Mouse (Mus musculus): Measurements from ENCODE around the gene S1pr1.

S1pr1 gene

DNA sequence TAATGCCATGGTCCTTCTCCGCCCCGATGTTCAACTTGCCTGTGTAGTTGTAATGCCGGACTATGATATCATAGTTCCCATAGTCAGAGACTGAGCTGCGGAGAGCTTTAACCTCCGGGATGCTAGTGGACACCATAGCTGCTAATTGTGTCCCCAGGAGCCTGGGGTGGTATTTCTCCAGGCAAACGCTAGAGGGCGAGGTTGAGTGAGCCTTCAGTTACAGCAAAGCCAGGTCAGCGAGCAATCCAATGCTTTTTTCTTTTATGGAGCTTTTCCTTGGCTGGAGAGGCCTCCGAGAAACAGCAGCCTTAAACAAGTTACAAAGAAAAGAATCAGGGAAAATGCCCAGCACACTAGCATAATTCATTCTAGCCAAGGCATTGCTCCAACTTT is 2.1 kb downstream of the S1pr1 start:
- DNase-seq (ENCODE audit: low read depth, low spot score): peak; percentile 78

DNA sequence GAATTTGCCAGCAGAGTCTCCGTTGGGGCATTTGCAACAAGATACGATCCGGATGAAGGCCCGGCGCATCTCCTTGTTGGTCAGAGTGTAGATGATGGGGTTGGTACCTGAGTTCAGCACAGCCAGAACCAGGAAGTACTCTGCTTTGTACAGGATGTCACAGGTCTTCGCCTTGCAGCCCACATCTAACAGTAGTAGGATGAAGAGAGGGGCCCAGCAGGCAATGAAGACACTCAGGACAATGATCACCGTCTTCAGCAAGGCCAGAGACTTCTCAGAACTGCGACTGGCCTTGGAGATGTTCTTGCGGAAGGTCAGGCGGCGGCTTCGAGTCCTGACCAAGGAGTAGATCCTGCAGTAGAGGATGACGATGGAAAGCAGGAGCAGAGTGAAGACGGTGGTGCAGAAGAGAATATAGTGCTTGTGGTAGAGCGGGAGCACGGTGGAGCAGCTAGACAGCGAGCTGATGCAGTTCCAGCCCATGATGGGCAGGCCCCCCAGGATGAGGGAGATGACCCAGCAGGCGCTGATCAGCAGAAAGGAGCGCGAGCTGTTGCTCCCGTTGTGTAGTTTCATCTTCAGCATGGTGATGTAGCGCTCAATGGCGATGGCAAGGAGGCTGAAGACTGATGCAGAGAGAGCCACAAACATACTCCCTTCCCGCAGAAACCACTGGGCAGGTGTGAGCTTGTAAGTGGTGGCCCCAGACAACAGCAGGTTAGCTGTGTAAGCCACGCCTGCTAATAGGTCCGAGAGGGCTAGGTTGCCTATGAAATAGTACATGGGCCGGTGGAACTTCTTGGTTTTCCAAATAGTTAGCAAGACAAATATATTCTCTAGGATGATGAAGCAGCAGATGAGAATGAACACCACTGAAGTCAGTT is 2.7 kb downstream of the S1pr1 start:
- DNase-seq (ENCODE audit: low read depth, low spot score): no peak

DNA sequence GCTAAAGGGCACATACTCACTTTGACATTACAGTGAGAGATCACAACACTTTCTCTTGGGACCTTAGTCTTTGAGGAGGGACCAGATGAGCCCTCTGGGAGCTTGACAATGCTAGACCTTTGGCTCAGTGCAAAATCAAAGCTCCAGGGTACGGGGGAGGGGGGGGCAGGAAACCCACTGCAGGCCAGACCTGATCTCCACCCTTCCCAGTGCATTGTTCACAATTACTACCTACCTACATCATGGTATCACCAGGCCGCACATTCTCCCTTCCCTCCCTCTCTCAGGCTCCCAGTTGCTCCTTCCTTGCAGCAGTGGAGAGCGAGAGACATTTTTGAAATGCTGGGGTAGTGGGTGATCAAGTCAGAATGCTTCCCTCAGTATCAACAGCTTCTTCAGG is 3.5 kb downstream of the S1pr1 start:
- DNase-seq (ENCODE audit: low read depth, low spot score): no peak

DNA sequence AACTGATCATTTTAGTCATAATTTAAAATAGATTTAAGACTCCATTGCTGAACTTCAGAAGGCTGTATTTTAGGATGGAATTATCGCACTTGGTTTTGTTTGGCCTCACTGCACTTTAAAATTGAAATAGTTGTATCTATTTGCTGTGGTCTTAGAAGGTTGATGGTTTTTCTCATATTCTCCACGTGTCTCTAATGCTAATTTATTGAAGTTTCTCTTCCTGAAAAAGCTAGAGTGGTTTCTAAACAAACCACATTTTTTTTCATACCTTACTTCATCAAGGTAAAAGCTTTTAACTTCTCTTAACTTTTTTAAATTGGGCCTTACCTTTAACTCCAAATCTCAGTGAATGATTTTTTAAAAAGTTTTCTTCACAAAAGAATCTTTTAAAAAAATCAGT is 4.8 kb downstream of the S1pr1 start:
- peak; percentile 43 for DNase-seq (ENCODE audit: low read depth, low spot score)

DNA sequence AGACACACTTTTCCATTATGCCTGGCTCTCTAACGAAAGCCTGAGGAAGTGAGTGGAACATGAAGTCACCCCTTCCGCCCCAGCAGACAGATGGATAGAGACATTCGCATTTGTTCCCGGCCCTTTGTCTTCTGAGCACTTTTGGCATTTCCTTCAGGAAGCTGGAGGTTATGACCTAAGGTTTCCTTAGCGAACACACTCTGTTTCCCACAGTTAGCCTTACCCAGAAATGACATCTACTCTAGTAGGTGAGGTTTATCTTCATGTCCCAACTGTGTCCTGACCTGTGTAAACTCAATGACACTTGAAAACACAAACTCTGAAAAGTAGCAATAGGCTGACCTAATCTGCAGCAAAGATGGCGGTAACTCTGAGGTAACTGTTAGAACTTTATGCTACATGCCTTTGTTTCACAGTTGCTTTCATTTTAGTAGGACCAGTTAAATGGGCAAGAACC is 5.7 kb downstream of the S1pr1 start:
- no peak for DNase-seq (ENCODE audit: low read depth, low spot score)

DNA sequence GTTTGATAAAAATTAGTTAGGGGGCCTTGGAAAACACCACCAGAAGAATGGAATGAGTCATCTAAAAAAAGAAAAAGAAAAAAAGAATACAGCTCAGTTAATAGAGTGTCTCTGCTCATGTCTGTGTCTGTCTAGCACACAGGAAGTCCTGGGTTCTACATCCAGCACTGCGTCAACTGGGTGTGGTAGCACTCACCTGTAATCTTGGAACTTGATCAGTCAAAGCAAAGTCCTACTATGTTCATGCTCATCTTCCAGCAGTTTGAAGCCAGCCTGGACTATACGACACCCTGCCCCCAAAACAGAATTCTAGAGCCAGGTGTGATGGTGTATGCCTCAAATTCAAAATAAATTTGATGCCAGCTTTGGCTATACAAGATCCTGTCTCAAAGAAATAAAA is 8.1 kb downstream of the S1pr1 start:
- no peak for DNase-seq (ENCODE audit: low read depth, low spot score)

DNA sequence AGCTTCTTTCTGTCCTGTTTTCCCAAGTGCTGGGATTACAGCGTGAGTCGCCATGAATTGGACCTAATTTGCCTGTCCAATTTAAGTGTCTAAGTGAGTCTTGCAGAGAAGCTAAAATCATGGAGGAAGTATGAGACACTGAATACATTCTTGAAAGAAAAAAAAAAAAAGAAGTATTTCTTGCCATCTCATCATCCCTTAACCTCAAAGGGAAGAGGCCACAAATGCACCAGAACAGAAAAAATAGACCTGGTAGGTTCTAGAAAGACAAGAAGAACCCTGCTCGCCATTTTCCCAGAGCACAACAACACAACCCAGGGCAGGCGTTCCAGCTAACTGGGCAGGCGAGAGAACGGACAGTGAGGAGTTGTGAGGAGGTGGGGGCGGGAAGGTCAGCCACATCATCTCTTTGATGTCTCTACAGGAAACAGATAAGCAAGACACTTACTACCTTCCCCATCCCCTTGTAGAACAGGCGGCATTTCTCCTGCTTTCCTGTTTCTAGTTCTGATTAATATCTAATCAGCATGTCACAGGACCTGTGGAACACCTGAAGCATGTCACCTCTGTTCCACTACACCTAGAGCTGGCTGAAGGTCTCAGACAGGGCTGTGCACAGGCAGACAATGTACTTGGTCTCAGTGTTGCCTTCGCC is 10.5 kb downstream of the S1pr1 start:
- DNase-seq (ENCODE audit: low read depth, low spot score): no peak

DNA sequence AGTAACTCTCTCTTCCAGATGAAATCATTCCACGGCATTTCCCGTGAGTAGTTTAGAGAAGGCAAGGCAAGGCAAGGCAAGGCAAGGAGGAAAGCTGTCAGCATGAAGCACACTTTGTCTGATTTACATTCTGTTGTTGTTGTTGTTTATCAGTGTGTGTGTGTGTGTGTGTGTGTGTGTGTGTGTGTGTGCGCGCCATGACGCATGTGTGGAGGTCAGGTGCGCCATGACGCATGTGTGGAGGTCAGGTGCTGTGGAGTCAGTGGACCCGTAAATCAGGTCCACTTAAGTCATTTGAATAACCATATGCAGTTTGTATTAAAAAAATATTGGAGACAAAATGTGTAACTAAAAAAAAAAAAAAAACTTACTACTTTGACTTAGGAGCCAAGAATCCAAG is 11.2 kb downstream of the S1pr1 start:
- no peak for DNase-seq (ENCODE audit: low read depth, low spot score)

DNA sequence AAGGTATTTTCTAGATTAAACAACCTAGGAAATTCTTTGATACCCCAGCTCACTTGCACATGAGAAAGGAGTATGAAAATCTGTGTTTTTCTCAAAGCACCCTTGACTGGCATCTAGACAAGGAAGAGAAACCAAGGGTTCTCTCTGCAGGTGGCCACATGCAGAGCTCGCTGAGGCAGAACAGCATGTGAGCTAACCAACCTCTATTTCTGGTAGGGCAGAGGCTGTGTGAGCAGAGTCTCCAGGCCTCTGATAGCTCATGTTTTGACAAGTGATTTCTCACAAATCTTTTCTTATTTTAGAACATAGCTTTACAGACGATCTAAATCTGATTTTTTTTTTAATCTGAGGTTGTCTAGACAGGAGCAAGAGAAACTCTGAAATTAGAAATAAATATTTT is 12.8 kb downstream of the S1pr1 start:
- DNase-seq (ENCODE audit: low read depth, low spot score): peak; percentile 90

DNA sequence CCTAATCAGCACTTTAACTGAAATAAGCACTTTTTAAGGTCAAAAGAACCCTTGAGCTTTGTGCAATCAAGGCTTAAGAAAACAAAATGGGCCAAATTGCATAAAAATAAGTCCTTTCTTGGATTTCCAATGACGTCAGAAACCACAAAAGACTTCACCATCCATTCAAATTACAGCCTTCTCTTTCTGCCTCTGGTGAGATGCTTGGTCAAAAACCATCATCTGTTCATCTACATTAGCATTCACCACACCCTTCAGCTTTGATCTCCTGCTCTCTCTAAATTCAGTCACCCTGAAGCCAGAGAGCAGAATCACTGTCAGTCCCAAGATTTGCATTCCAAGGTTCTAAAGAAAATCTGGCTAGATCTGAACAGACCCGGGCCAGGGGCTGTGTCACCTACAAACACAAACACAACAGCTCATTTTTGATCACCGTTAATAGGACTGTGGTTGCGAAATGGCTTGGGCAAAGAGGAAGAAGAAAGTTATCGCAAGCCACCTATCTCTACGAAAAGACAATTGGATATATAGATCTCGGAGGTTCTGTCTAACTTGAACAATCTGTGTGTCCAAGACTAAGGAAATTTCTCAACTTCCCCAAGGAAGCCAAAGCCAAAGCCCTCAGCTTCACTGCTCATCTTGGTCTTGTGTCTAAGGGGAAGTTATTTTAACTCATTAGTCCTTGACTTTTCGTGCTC is 19.5 kb downstream of the S1pr1 start:
- DNase-seq (ENCODE audit: low read depth, low spot score): no peak

DNA sequence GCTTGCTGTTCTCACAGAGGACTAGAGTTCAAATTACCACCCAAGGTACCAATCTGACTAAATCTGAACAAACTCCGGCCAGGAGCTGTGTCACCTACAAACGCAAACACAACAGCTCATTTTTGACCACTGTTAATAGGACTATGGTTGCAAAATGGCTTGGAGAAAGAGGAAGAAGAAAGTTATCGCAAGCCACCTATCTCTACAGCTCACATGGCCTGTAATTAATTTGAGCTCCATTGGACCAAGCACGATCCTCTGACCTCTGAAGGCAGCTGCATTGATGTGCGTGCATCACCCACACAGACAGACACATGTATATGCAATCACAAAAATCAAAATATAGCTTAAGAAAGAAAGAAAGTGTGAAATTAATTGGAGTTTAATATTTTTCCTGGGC is 20.7 kb downstream of the S1pr1 start:
- peak; percentile 41 for DNase-seq (ENCODE audit: low read depth, low spot score)

DNA sequence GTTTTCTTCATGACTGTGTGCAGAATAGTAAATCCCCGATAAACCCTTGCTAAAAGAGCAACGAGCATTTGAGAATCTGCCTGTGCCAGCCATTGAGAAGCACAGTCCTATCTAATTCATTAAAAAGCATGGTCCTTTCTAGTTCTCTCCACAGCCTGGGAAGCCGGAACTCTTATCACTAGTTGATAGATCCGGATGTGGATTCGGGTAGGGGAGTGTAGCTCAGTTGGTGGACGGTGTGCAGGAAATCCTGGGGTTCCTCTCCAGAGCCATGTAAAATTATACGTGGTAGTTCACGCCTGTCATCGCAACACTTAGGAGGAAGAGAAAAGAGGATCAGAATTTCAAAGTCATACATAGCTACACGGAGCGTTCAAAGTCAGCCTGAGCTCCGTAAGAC is 21.5 kb downstream of the S1pr1 start:
- no peak for DNase-seq (ENCODE audit: low read depth, low spot score)

DNA sequence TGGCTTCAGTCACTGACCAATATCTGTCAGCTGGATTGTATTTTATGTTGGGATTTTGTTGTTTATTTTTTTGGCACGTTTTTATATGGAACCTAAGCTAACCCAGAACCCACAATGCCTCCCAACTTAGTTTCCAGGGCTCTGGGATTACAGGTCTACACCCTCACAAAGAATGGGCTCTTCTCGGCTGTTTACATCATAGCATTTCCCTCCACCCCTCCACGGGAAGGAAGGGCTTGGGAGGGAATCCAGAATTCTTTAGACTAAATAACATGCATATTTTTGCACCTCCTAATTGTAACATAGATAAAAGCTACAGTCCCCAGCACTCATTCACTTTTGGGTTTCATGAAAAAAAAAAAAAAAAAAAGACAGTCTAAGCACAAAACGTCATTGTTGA is 22.0 kb downstream of the S1pr1 start:
- DNase-seq (ENCODE audit: low read depth, low spot score): no peak

DNA sequence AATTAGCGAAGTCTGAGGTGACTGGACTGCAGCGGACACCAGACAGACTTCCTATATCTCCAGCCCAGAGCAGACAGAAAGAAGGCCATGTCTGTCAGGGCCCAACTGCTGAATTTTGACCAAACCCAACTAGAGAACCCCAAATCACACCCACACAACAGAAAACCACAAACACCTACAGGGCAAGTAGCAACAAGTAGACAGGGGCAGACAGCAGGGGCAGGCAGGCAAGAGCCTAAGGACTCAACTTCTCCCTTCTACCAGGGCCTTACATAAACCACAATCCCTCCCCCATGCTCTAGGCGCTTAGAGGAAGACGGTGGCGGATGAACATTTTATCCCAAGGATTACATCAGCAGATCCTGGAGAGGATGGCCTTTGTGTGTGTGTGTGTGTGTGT is 22.5 kb downstream of the S1pr1 start:
- no peak for DNase-seq (ENCODE audit: low read depth, low spot score)

DNA sequence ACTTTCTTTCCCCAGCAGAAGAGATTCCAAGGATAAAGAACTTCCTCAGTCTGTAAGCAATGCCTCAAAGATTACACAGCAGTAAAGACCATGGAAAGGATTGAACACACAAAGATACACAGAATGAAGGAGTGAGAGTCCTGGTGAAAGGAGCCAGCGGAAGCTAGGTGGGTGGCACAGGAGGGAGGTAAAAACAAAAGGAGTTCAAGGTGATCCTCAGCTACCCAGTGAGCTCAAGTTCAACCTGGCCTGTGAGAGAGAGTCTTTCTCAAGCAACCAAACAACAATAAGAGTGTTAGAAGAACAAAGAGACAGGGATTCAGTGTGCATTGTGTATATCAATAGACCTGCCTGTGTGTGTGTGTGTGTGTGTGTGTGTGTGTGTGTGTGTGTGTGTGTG is 25.0 kb downstream of the S1pr1 start:
- no peak for DNase-seq (ENCODE audit: low read depth, low spot score)

DNA sequence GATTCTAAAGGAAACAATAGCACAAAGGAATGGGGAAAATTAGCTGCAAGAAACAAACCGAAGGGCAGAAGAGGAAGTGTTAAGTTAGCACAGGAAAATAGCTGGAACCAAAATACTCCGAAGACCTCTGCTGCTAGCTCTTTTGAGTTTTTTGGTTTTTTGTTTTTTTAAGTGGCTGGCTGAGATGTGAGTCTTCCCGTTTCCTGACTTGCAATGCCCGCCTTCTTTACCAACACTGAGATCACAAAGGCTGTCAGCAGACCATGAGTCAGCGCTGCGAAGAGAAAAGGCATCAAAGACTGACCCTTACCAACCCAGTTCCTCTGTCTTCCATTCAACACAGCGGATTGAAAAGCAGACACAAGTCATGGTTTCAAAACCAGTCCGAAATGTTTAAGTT is 25.5 kb downstream of the S1pr1 start:
- DNase-seq (ENCODE audit: low read depth, low spot score): peak; percentile 41

DNA sequence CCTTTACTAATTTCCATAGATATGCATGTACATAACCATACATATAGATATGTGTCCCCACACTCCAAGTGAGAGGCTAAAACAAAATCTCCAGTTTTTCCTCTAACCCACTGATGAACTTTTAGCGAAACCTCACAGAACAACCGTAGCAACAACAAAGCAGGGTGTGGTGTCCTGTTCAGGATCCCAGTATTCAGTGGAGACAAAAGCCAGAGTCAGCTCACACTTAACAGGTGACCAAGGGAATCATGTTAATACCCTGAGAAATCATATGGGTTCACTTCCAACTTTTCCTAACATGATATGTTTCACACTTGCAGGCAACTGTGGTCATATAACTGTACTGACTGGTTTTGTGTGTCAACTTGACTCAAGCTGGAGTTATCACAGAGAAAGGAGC is 27.1 kb downstream of the S1pr1 start:
- DNase-seq (ENCODE audit: low read depth, low spot score): no peak

DNA sequence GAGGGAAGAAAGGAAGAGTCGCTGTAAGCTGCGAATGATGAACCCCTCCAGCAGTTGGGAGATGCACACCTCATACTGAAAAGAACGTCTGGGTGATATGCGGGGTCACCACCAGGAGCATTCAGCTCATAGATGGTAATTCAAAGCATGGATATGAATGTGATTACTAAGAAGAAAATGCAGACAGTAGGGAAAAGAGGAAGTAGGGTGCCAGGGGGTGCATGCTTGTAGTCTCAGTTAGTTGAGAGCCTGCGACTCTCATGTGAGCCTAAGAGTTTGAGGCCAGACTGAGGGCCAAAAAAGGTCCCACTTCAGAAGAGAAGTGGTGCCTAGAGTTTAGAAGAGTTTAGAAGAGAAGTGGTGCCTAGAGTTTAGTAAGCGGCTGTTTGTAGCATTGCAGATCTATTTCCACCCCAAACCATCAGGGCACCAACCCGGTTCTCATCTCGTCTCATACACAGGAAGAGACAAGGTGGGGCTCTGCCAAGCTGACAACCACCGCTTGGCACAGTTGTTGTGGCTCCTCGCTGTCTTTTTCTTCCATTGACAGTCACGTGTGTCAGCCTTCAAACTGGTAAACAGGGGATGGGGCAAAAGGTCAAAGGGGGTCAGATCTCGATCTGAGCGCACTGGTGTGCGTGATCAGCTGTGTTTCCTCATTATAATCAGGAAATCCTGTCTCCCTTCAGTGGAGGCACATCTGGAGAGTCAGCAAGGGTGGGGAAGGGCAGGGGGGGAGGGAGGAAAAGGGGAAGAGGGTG is 32.4 kb downstream of the S1pr1 start:
- peak; percentile 83 for DNase-seq (ENCODE audit: low read depth, low spot score)

DNA sequence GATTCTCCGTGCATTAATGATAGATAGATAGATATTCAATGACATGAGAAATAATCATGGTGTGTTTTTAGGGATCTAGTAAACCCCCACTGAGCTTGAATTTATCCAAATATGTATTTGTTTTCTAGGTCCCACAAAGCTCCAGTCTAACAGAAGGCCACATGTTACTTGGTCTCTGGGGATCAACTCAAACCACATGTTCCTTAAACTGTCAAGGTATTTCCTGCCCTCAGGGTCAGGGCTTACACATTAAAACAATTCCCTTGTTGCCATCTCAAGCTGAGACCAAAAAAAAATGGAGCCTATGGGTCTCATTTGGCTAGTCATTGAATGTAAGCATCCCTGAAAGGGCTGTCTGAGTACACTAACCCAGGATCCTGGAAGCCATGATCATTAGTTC is 33.7 kb downstream of the S1pr1 start:
- DNase-seq (ENCODE audit: low read depth, low spot score): no peak

DNA sequence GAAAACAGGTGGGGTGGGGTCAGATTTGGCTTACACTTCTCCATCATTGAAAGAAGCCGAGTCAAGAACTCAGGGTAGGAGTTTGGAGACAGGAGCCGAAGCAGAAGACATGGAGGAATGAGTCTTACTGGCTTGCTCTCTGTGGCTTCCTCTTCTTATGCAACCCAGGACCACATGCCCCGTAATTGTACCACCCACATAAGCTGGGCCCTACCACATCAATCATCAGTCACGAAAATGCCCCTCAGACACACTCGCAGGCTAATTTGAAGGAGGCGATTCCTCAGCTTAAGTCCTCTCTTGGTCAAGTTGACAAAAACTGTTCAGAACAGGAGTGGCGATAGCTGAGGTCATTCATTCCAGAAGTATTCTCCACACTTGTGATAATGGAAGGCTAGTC is 35.9 kb downstream of the S1pr1 start:
- no peak for DNase-seq (ENCODE audit: low read depth, low spot score)

DNA sequence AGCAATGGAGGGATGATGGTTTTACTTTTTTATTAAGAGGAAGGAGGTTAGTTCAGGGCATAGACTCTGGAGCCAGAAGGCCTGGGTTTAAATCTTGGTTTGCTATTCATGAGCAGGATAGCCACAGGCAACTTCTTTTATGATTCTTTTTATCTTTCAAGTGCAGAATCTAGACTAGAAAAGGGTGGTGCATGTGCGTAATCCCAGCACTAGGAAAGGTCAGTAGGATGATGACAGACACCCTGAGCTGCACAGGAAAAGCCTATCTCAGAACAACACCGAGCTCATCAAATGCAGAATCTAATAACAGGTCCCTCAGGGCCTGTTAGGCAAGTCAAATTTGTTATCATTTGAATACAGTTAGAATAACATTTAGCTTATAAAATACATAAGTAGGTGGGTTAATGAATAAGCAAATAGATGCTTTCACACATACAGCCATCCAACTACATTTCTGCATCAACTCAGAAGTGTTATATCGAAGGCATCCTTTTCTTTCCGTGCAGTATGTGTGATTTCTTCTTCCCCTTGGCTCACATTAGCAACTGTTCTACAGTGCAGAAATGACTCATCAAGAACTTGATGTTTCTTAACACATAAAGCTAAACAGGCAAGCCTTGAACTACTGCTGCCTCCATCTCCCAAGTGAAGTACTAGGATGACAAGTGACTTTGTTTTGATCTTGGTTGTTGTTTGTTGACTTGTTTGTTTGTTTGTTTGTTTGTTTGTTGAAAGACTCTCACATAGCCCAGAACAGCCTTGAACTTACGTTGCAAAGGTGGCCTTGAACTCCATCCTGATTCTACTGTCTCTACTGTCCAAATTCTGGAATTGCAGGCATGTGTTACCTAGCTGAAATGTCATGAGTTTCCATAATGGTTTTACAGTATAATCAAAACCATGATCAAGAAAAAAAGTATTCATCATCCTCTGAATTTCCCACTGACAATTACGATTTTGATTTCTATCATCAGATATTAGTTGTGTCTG is 39.0 kb downstream of the S1pr1 start:
- DNase-seq (ENCODE audit: low read depth, low spot score): no peak
